Mouse (Mus musculus) limb, embryonic 14.5 days (tissue): ENCODE results near the gene Mgat3. TPM values are rescaled to one million over a fixed set of nuclear protein-coding genes. Genes with fewer than 3 reads are reported as not detected.

Experiments used
- ATAC-seq: fragments of 200-750 bp; cut with Nextera tagmentation; 2 replicates; pipeline ENCODE4 v1.8.0; 2017; ENCODE audit warnings: low read depth, moderate number of reproducible peaks, moderate TSS enrichment; ENCODE audit not compliant: low FRiP score
- DNase-seq: peaks from one replicate; pipeline ENCODE4 v3.0.0-alpha.2; 2015; ENCODE audit warnings: low spot score
- H3K27ac ChIP-seq: fragments of 300-500 bp; sonication (generic); replicated peaks from 2 replicates; pipeline ENCODE4 v1.5.1; 2014; ENCODE audit warnings: low read depth, mild to moderate bottlenecking, low read length, moderate library complexity, mixed read lengths
- H3K27me3 ChIP-seq: fragments of 300-500 bp; sonication (generic); 2 replicates; pipeline ENCODE4 v1.6.1; 2014; ENCODE audit warnings: low read length, mixed read lengths; ENCODE audit not compliant: control insufficient read depth, insufficient read depth
- H3K36me3 ChIP-seq: fragments of 300-500 bp; sonication (generic); 2 replicates; pipeline ENCODE4 v1.6.1; 2014; ENCODE audit warnings: mild to moderate bottlenecking, low read length, moderate library complexity, mixed read lengths; ENCODE audit not compliant: control insufficient read depth, insufficient read depth
- H3K4me1 ChIP-seq: fragments of 300-500 bp; sonication (generic); 2 replicates; pipeline ENCODE4 v1.6.1; 2014; ENCODE audit warnings: antibody characterized with exemption, low read length, mixed read lengths; ENCODE audit not compliant: control insufficient read depth, insufficient read depth
- H3K4me2 ChIP-seq: fragments of 300-500 bp; sonication (generic); replicated peaks from 2 replicates; pipeline ENCODE4 v1.6.1; 2014; ENCODE audit warnings: low read depth, mild to moderate bottlenecking, low read length, moderate library complexity; ENCODE audit not compliant: severe bottlenecking
- H3K4me3 ChIP-seq: fragments of 300-500 bp; sonication (generic); replicated peaks from 2 replicates; pipeline ENCODE4 v1.5.1; 2014; ENCODE audit warnings: low read length
- H3K9ac ChIP-seq: fragments of 300-500 bp; sonication (generic); 2 replicates; pipeline ENCODE4 v1.6.1; 2014; ENCODE audit warnings: mild to moderate bottlenecking, low read depth, low read length, moderate library complexity; ENCODE audit not compliant: severe bottlenecking
- H3K9me3 ChIP-seq: fragments of 300-500 bp; sonication (generic); 2 replicates; pipeline ENCODE4 v1.6.1; 2016; ENCODE audit warnings: low read length; ENCODE audit not compliant: control insufficient read depth
- POLR2A ChIP-seq: fragments of 200-500 bp; IDR thresholded peaks from 2 replicates; pipeline ENCODE4 v1.8.0; 2012; ENCODE audit warnings: inconsistent platforms, mild to moderate bottlenecking, moderate library complexity, borderline replicate concordance; ENCODE audit not compliant: insufficient read depth, insufficient read length; ENCODE audit errors: extremely low read depth
- WGBS: fragments of 180-500 bp; shearing (Covaris S2); extraction: QIAGEN DNeasy Blood & Tissue Kit; methylation state at CpG from one replicate; pipeline ENCODE4 v1.1.7; 2014; 5-methylcytosine and 5-hydroxymethylcytosine counted together
- polyA plus RNA-seq, 2 experiments: library from polyadenylated mRNA; depleted of rRNA in 1 of 2; stranded (reverse) in 1 of 2; unstranded in 1 of 2; fragments of >200 nt; fragmentation: Nextera tagmentation in 1 of 2; extraction: Ambion mirVana in 1 of 2; gene quantifications; 2 replicates each; pipeline versions ENCODE4 v1.2.1 to v1.2.3; 2012 to 2014

The Mgat3 gene
- polyA plus RNA-seq, 2 experiments = 6.7 to 18.1 TPM

DNA sequence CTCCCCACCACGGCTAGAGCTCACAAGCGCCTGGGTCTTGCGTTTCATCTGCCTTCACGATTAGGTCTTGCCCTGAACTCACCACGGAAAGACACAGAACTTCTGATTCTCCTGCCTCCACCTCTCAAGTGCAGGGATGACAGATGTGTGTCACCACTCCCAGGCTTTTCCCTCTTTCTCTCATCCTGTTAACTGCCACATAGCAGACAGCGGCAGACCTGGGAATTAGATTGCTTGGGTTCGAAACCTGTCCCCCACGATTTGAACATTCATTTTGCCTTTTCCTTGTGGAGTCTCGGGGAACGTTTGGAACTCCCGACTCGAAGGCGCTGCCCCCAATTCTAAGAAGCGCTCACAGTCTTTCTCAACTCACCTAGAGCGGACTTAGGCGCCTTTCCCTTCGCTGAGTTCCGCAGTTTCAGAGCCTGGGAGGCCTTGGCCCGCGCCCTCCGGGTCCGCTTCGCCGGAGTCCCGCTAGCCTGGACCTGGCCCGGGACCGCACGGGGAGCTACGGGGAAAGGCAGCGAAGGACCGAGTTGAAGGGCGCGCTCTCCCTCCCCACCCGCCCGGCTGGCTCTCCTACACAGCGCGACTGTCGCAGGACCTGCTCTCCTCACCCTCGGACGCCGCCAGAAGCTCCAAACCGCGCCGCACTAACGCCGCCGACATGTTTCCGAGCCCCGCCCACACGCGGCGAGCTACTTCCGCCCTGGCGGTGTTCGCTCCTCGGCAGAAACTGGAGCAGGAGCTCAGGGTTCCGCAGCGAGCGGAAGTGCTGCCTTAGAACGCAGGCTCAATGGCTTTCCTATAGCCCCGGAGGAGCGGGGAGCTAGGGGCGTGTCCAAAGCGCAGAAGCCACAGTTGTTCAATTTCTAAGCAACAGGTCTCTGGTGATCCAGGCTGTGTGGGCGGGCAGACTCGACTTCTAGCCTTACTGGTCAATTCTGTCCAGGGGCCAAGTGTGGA is 90.4 kb downstream of the Mgat3 start, which contains the start of gene Rps19bp1:
Gene Rps19bp1, minus strand, starts transcription at position 706 of the 966 bp plus-strand sequence.
- Histone ChIP-seq H3K4me3 (peak within 1 kb of the TSS; percentile 66), H3K9me3 (no peaks in the 10 kb centered on the region), H3K4me1 (peaks cover 9% of the 10 kb centered on the region), H3K27me3 (no peaks in the 10 kb centered on the region), H3K9ac (peak within 1 kb of the TSS; percentile 65), H3K4me2 (peak within 1 kb of the TSS; percentile 82), H3K27ac (peak within 1 kb of the TSS; percentile 35; the same call in 1 of the 2 replicates), H3K36me3 (peaks cover 14% of the 10 kb centered on the region)
- WGBS = 2% methylated on average over 58 of the region's 66 CpGs
- peak; percentile 90 for ATAC-seq
- peak; percentile 94 for DNase-seq
- TF ChIP-seq POLR2A = 0 out of 2 replicates have a peak, but pooled peaks have one; percentile 40

Other genes with a start within 250 kb of the Mgat3 start
- 8.5 and 9.3 TPM in 2 replicates for gene Cbx7, start 202.6 kb upstream of the Mgat3 start, polyA plus RNA-seq (2012; rRNA removed)
- gene Cbx7, start 202.6 kb upstream of the Mgat3 start, polyA plus RNA-seq (2014; fragmentation: Nextera tagmentation; extraction: Ambion mirVana) = 2.1 and 2.9 TPM in 2 replicates
- gene Pdgfb, start 158.7 kb upstream of the Mgat3 start, polyA plus RNA-seq (2012; rRNA removed) = 15.4 and 19.9 TPM in 2 replicates
- 4.2 and 5.0 TPM in 2 replicates for gene Pdgfb, start 158.7 kb upstream of the Mgat3 start, polyA plus RNA-seq (2014; fragmentation: Nextera tagmentation; extraction: Ambion mirVana)
- 10.8 and 11.0 TPM in 2 replicates for gene Syngr1, start 82.4 kb upstream of the Mgat3 start, polyA plus RNA-seq (2012; rRNA removed)
- 8.3 and 11.5 TPM in 2 replicates for gene Syngr1, start 82.4 kb upstream of the Mgat3 start, polyA plus RNA-seq (2014; fragmentation: Nextera tagmentation; extraction: Ambion mirVana)
- gene Rpl3, start 81.9 kb upstream of the Mgat3 start, polyA plus RNA-seq (2012; rRNA removed) = 1,074 and 1,569 TPM in 2 replicates
- gene Rpl3, start 81.9 kb upstream of the Mgat3 start, polyA plus RNA-seq (2014; fragmentation: Nextera tagmentation; extraction: Ambion mirVana) = 1,384 and 1,387 TPM in 2 replicates
- gene Tab1, start 40.6 kb upstream of the Mgat3 start, polyA plus RNA-seq (2012; rRNA removed) = 43.1 and 56.5 TPM in 2 replicates
- 34.6 and 39.4 TPM in 2 replicates for gene Tab1, start 40.6 kb upstream of the Mgat3 start, polyA plus RNA-seq (2014; fragmentation: Nextera tagmentation; extraction: Ambion mirVana)
- 13.3 and 14.0 TPM in 2 replicates for gene Mief1, start 60.3 kb downstream of the Mgat3 start, polyA plus RNA-seq (2012; rRNA removed)
- 29.9 and 32.7 TPM in 2 replicates for gene Mief1, start 60.3 kb downstream of the Mgat3 start, polyA plus RNA-seq (2014; fragmentation: Nextera tagmentation; extraction: Ambion mirVana)
- not detected in 2 replicates for gene AC140267.1, start 62.1 kb downstream of the Mgat3 start, polyA plus RNA-seq (2012; rRNA removed)
- gene AC140267.1, start 62.1 kb downstream of the Mgat3 start, polyA plus RNA-seq (2014; fragmentation: Nextera tagmentation; extraction: Ambion mirVana) = not detected in 2 replicates
- gene Atf4, start 81.5 kb downstream of the Mgat3 start, polyA plus RNA-seq (2012; rRNA removed) = 319 and 398 TPM in 2 replicates
- gene Atf4, start 81.5 kb downstream of the Mgat3 start, polyA plus RNA-seq (2014; fragmentation: Nextera tagmentation; extraction: Ambion mirVana) = 124 and 141 TPM in 2 replicates
- 38.4 and 44.2 TPM in 2 replicates for gene Rps19bp1, start 90.6 kb downstream of the Mgat3 start, polyA plus RNA-seq (2012; rRNA removed)
- gene Rps19bp1, start 90.6 kb downstream of the Mgat3 start, polyA plus RNA-seq (2014; fragmentation: Nextera tagmentation; extraction: Ambion mirVana) = 61.1 and 66.0 TPM in 2 replicates
- gene Cacna1i, start 113.5 kb downstream of the Mgat3 start, polyA plus RNA-seq (2012; rRNA removed) = 0.12 and 0.34 TPM in 2 replicates
- 0.03 TPM in 1 of 2 replicates, not detected in the other for gene Cacna1i, start 113.5 kb downstream of the Mgat3 start, polyA plus RNA-seq (2014; fragmentation: Nextera tagmentation; extraction: Ambion mirVana)